Mouse (Mus musculus): ENCODE data around the gene Arf6.

Gene Arf6

DNA sequence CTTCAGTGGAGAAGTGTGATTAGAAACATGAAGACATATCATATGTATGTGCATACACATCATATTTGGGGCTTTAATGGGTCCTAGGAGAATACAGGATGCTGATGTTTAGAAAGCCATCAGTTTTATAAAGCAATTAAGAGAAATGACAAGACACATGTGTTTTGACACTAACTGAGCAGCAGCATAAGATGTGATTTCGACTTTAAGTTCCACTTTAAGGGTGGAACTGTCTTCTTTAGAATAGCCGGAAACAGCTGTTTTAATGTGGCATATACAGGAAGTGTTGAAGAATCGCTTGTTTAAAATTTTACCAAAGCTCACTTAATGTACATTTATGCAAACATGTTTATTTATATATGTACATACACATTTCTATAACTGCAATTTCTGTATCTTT lies 41.4 kb downstream of the Arf6 start:
- DNase-seq (ENCODE audit: low read depth, low spot score) = no peak

DNA sequence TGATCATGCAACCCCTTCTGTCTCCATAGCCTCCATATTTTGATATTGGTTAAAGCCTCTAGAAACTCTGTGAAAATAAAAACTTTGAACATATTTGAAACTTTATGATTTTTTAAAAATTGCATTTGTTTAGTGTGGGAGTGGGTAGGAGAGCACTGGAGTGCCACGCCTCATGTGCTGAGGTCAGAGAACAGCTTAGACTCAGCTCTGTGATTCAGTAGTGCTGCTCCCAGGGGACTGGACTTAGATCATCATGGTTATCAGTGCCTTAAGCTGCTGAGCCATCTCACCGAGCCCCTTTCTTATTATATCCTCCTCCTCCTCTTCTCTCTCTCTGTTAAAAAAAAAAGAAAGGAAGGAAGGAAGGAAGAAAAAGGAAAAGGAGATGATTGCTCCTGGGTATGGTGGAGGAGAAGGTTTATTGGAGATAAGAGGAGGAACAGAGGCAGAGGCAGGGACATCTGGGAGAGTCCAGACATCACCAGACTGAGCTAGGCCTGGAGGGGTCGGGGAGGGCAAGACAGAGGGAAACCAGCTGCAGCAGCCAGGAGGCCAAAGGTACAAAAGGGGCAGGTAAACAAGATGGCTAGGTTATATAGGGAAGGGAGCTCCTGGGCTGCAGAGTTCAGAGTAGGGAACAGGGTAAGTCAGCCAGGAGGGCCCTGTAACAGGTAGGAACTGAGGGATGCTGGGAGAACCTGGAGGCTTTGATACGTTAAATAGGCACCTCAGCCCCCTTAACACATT lies 43.0 kb downstream of the Arf6 start:
- no peak for DNase-seq (ENCODE audit: low read depth, low spot score)

DNA sequence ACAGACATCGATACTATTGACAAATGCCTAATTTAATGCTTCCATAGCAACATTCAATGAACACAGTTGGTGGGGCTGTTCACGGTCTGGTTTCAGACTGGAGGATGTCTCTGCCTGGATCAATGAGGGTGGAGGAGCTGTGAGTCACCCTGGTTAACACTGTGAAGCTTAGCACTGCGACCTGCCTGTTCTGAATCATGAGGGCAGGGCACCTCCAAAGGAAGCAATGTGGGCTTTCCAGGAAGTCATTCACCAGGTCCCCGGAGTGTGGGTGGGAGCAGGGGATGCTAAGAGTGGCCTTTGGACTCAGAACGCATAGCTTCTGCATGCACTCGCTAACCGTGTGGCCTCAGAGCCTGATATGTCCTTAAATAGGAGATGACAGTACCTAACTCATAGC lies 44.8 kb downstream of the Arf6 start:
- DNase-seq (ENCODE audit: low read depth, low spot score) = no peak

DNA sequence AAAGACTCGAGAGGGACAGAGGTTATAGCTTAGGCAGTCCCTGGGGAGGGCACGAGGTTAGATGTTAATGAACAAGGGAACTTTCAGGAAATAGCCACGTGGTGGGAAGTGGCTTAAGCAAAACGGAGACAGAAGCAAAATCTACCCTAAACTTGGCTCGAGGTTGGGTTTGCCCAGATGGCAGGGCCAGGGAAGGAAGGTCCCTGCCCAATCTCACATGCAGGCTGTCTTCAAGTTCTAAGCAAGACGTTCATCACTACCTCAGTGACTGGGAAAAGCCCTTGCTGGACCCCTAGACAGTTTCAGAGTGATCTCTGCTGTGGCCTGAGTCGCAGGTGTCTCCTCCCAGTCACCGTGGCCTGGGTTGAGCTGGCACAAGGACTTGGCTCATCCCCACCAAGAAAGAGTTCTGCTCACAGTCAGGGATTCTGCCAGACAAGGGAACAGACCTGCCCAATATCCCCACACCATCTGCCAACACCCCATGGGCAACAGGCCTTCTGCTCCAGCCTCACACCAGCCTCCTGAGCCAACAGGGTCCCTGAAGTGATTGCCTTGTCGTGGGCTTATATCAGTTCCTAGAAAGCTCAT lies 45.8 kb downstream of the Arf6 start:
- no peak for DNase-seq (ENCODE audit: low read depth, low spot score)

DNA sequence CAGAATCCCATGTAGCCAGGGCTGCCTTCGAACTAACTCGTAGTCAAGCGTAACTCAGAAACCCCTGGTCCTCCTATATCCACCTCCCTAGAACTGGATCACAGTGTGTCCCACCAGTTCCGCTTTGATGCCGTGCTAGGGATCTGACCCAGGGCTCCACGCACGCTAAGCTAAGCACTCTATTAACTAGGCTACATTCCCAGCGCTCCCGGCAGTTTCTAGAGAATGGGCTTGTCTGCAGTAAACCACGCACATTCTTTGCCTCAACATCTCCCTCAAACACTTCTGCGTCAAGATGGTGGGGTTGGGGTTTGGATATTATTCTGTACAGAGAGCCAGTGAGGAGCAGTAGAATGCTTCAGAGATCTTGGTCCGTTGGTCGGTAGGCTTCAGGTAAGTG lies 46.7 kb downstream of the Arf6 start:
- no peak for DNase-seq (ENCODE audit: low read depth, low spot score)

DNA sequence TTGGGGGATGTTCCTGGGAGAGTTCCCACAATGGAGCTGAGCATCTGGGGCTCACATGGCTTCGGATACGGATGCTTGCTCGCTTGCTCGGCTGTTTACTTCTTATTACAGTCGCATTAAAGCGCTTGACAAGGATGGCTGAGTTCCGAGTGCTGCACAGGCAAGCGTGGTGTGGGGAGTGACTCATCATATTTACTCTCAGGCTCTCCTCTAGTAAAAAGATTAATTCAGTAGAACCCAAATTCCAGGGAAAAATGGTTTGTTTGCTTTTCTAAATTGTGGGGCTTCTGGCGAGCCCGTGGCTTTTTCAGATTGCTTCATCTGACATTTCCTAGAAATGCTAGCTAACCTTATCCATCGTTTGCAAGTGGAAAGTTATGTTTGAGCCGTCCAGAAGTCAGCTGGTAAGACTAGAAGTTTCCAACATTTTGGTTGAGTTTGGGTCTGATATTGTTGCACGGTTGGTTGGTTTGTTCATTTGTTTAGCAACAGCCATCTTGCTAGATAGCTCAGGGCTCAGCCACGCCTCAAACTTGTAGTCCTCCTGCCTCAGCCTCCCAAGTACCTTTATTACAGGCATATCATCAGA lies 47.2 kb downstream of the Arf6 start:
- DNase-seq (ENCODE audit: low read depth, low spot score) = no peak

DNA sequence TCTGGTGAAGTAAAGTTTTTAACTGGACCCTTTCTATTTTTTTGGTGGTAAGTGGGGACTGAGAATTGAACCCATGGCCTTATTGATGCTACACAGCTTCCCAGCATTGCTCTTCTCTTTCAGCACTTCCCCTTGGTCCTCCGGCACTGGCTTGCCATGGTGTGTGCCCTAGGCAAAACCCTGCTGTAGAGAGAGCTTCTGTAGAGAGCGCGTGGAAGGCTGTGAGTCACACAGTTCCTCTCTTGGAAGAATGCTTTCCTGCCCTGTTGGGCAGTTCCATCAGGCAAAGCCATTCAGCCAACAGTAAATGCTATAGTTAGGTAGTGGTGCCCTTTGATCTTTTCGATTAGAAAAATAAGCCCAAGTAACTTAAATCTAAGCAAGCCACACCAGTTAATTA lies 47.7 kb downstream of the Arf6 start:
- DNase-seq (ENCODE audit: low read depth, low spot score) = no peak

DNA sequence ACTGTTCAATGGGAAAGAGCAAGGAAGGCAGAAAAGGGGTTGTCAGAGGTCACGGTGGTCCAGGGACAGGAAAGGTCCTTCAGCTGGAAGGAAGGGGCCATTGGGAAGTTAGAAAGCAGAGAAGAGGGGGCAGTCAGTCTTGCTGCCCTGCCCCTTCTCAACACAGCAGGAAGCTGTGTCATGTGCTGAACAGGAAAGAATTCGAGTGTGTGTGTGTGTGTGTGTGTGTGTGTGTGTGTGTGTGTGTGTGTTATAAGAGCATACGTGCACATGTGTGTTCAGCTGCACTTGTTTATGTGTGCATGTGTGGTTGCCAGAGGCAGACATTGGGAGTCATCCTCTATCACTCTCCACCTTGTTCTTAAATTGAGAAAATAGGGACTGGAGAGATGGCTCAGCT lies 48.8 kb downstream of the Arf6 start:
- no peak for DNase-seq (ENCODE audit: low read depth, low spot score)

DNA sequence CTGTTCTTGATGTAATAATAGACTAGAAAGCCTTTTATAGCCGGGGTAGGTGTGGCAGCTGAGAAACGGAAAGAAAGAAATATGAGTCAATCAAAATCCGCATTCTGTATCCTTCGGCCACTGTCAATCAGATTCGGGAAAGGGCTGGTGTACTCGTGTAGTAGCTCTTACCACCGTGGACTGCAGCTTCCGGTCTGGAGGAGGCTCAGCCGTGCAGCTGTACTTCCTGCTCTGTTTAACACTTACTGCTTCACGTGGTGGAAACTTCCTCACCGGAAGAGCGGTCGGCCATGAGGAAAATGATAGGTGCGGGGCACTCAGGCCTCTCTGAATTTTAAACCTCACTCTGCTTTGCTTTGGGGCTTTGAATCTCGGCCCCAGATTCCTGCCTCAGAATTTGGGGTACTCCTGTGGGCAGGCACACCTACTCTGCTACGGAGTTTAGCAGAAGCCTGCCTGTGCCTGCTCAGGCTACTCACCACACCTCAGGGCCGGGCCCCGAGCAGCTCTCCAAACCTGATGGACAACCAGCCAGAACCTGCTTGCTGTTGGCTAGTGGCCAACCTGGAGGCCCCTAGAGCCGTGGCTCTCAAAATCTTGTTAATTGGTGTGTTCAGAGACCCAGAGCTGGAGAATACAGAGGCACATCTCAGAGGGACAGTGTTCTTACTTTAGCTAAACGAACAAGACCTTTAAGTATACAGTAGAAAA lies 51.0 kb downstream of the Arf6 start:
- DNase-seq (ENCODE audit: low read depth, low spot score) = no peak
